In the genomic region with DNA sequence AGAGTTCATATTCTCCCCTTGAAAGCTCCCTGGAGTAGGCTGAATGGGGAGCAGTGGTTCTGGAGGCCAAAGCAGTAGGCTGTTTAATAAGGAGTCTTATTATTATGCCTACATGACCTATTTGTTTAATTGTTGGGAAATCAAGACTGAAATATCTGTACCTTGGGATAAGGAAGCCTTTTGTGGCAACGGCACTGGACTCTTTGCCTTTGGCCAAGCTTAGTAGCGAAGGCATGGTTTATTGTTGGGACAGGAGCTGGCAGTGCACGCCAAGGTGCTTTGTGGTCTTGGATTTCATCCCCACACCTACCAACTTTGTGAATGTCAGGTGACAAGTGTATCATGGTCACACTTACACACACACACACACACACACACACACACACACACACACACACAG, we compare ENCODE assay signal across 28 mouse cellular contexts.
"Had no signal": no experiment of that assay in that cellular context is flagged by ENCODE, and none has a peak within 500 bp of the region (broad histone marks: within the 10 kb centered on the region; RNA-seq: fewer than 3 reads in every experiment).

No protein-coding gene starts in this region.

- DNase-seq: heart, postnatal 10 days; heart, postnatal 14 days; heart, postnatal 36 days; heart, postnatal 4 days; kidney, adult 11 months; kidney, adult 18-20 months; kidney, adult 2 months; kidney, adult 8-10 months; kidney, adult 9 months; kidney, postnatal 10 days; kidney, postnatal 14 days; kidney, postnatal 25 days; kidney, postnatal 36 days; kidney, postnatal 4 days; layer of hippocampus, postnatal 36 days had no signal

- H3K4me3 ChIP-seq: heart, embryonic 12.5 days; heart, embryonic 13.5 days; heart, embryonic 15.5 days; hindbrain, embryonic 10.5 days; hindbrain, embryonic 12.5 days; hindbrain, embryonic 13.5 days; hindbrain, embryonic 15.5 days; intestine, embryonic 15.5 days; kidney, embryonic 15.5 days; left cerebral cortex, adult 2 months had no signal

- H3K27ac ChIP-seq: heart, embryonic 13.5 days; heart, embryonic 15.5 days; hindbrain, embryonic 10.5 days; hindbrain, embryonic 12.5 days; hindbrain, embryonic 13.5 days; hindbrain, embryonic 14.5 days; hindbrain, embryonic 15.5 days; hindbrain, postnatal 0 days; intestine, embryonic 15.5 days; kidney, embryonic 15.5 days; kidney, postnatal 0 days had no signal
